Mouse (Mus musculus) bone marrow macrophage, adult 2 months (primary cell): ENCODE data around the gene Arhgef3. TPM values are rescaled to one million over a fixed set of nuclear protein-coding genes. Genes with fewer than 3 reads are reported as not detected.

ENCODE experiments used
- H3K27ac ChIP-seq: 2 replicates; pipeline ENCODE4 v1.5.1; 2012; ENCODE audit warnings: low read depth, low read length; ENCODE audit not compliant: insufficient read depth
- H3K4me1 ChIP-seq: 2 replicates; pipeline ENCODE4 v1.6.1; 2012; ENCODE audit warnings: low read length; ENCODE audit not compliant: control insufficient read depth, insufficient read depth
- H3K4me3 ChIP-seq: 2 replicates; pipeline ENCODE4 v1.5.1; 2012; ENCODE audit warnings: mild to moderate bottlenecking, low read length, moderate library complexity; ENCODE audit not compliant: insufficient read depth
- CTCF ChIP-seq: IDR thresholded peaks from 2 replicates; pipeline ENCODE4 v1.5.1; 2012; ENCODE audit warnings: low read depth, mild to moderate bottlenecking, low read length, moderate library complexity
- POLR2A ChIP-seq: IDR thresholded peaks from 2 replicates; pipeline ENCODE4 v1.6.1; 2012; ENCODE audit warnings: mild to moderate bottlenecking, low read depth, low read length, borderline replicate concordance
- polyA plus RNA-seq: library from polyadenylated mRNA; stranded (reverse); fragments of >200 nt; gene quantifications from 2 replicates; pipeline ENCODE4 v1.2.4, GENCODE M21; 2012; ENCODE audit not compliant: missing spikeins, insufficient read depth, insufficient read length

Gene Arhgef3
- polyA plus RNA-seq, 1 experiment = 10.2 TPM

DNA sequence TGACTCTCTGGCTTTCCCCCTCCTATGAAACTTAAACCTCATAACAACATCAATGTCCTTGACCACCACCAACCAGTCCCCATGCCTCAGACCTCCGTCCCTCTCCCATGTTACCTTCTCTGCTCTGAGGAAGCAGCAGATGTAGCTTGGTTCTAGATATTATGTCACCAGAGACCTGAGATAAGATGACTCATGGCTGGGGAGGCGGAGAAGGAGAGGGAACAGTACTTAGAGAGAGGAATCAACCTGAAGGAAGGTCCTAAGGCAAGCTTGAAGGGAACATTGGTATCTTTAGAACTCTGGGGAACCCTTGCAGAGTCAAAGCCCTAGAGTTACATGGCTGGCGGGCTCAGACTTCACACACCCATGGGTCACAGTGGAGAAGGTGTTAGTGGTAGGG, 25.3 kb downstream of the Arhgef3 start:
- no peak for TF ChIP-seq CTCF
- no peak for TF ChIP-seq POLR2A
- no peak overlapping the region for H3K27ac ChIP-seq
- H3K4me1 ChIP-seq = no peaks in the 10 kb centered on the region
- H3K4me3 ChIP-seq = no peak overlapping the region

GRCm38 (mm10) chr14:27141486-27141885, 26.8 kb downstream of the Arhgef3 start:
- Histone ChIP-seq H3K4me3 (no peak overlapping the region), H3K27ac (no peak overlapping the region), H3K4me1 (no peaks in the 10 kb centered on the region)
- TF ChIP-seq POLR2A (no peak), CTCF (no peak)

GRCm38 (mm10) chr14:27142680-27143079, 28.0 kb downstream of the Arhgef3 start:
- TF ChIP-seq CTCF (no peak), POLR2A (no peak)
- no peaks in the 10 kb centered on the region for H3K4me1 ChIP-seq
- H3K27ac ChIP-seq = no peak overlapping the region

DNA sequence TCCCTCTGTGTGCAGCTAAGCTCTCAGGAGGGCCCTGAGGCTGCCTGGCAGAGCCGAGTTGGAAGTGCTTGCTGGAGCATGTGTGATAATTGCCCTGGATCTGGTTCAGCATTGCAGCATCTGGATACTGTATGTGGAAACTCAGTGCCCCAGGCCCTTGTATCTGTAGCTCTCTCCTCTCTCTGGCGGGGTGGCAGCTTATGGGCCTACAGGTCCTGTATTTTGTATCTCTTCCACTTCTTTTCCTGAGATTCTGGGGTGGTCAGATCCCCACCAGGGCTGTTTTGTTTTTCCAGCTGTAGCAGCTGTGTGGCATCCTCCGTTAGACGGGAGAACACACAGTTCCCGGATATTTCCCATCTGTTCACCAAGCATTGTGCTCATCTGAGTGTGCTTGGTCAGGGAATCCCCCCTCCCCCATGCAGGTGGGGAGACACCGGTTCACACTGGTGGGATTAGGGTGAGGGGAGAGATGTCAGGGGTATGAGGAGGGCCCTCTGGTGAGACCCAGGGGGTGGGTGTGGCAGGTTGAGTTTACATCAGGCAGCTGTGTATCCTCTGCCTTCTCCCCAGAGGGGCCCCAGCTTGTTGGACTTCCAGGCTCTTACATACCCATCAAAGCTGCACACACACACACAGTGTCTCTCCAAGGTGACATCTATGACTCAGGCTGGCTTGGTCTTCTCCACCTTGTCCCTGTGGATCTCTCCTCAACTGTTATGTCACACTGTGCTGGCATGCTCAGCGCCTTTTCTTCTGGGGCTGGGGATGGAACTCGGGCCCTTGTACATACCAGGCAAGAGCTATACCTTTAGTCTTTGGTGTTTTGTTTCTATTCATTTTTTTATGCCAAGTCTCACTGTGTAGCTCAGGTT, 30.7 kb downstream of the Arhgef3 start:
- no peak for TF ChIP-seq CTCF
- TF ChIP-seq POLR2A = no peak
- no peaks in the 10 kb centered on the region for H3K4me1 ChIP-seq
- H3K4me3 ChIP-seq = no peak overlapping the region
- no peak overlapping the region for H3K27ac ChIP-seq

More at GRCm38 (mm10) chr14:27142680-27143079, 28.0 kb downstream of the Arhgef3 start:
- H3K4me3 ChIP-seq = no peak overlapping the region

- H3K27ac ChIP-seq = no peak overlapping the region
- no peak overlapping the region for H3K4me3 ChIP-seq
- TF ChIP-seq POLR2A (no peak), CTCF (no peak)
- H3K4me1 ChIP-seq = no peaks in the 10 kb centered on the region
Observed at GRCm38 (mm10) chr14:27147726-27148125, 33.0 kb downstream of the Arhgef3 start.

GRCm38 (mm10) chr14:27149401-27149800, 34.7 kb downstream of the Arhgef3 start:
- Histone ChIP-seq H3K4me1 (no peaks in the 10 kb centered on the region), H3K4me3 (no peak overlapping the region), H3K27ac (no peak overlapping the region)
- TF ChIP-seq CTCF = no peak

DNA sequence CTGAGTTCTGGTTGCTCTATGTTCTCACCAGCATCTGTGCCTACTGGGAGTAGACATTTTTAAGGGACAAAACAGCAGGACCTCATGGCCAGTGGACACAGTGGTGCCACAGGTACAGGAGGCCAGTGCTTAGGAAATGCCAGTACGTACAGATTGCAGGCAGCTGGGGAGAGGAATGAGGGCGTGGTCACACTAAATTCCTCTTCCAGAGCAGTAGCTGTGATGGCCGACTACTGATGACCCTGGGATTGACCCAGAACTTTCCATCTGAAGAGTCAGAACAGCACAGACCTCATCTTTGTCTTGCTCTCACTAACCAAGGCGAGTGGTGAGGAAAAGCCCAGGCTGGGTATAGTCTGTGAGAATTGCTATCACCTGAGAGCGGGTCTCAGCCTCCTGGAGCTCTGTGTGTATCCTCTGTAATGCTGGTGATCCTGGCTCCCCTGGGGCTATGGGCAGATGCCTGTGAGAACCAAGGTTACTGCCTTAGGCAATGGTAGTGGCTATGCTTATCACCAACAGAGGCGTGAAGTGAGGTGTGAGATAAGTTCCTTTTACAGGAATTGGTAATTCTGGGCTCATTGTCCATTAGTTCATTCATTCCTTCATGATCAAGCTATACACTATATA, 35.4 kb downstream of the Arhgef3 start:
- H3K4me1 ChIP-seq = no peaks in the 10 kb centered on the region
- H3K27ac ChIP-seq = no peak overlapping the region
- H3K4me3 ChIP-seq = no peak overlapping the region
- TF ChIP-seq POLR2A (no peak), CTCF (no peak)

DNA sequence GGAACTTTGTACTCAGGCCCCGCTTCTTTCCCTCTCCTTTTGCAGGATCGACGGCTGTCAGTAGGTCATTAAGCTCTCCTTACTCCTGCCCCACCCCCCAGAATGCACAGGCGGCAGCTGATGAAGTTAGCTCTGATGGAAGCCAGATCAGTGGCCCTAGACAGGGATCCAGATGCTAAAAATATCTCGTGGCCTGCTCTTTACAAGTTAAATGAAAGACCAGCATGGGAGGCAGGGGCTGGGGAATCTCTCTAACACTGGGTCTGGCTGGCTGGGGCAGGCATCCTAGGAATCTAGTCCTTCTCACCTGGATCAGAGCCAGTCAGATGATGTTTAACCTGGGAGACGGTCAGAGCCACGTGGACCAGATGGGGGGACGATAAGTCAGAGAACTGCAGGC, 36.7 kb downstream of the Arhgef3 start:
- TF ChIP-seq POLR2A (no peak), CTCF (no peak)
- Histone ChIP-seq H3K4me1 (no peaks in the 10 kb centered on the region), H3K4me3 (no peak overlapping the region), H3K27ac (no peak overlapping the region)

DNA sequence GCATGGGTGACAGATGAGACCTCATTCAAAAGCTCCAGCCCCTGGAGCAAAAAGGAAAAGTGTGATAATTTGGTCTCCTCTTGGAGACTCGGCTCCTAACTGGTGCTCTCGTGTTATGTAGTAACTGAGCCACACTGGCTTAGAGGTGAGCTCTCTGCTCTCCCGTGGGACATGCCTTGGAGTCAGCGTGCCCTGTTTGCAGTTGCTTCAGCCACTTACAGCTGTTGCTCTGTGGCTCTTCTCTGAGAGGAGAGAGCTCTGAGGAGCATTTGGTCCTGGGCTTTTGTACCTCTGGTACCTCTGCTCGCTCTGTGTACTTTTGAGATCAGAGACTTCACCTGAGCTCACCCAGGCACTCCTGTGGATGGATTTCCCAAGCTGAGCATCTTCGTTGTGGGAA, 40.4 kb downstream of the Arhgef3 start:
- no peak for TF ChIP-seq CTCF
- no peak for TF ChIP-seq POLR2A

GRCm38 (mm10) chr14:27156032-27156431, 41.3 kb downstream of the Arhgef3 start:
- Histone ChIP-seq H3K27ac (no peak overlapping the region), H3K4me1 (no peaks in the 10 kb centered on the region), H3K4me3 (no peak overlapping the region)
- TF ChIP-seq CTCF (no peak), POLR2A (no peak)

More for the DNA sequence above, 40.4 kb downstream of the Arhgef3 start:
- H3K4me3 ChIP-seq = no peak overlapping the region
- H3K27ac ChIP-seq = no peak overlapping the region
- H3K4me1 ChIP-seq = no peaks in the 10 kb centered on the region

DNA sequence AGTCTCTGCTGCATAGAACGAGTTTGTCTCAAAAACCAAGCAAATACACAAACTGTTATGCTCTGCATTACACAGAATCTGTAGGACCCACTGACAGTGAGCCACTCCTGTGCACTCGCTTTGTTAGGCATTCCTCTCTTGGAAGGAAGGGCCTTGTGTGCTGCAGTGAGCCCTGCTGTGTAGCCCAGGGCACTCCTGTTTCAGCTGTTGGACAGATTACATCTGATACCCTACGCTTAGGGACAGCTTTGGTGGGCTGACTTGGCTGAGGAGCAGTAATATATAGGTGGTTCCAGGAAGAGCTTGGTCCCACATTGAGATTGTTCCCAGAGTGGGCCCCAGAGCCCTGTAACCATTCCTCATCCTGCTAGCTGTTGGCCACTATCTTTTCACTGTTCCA, 43.4 kb downstream of the Arhgef3 start:
- Histone ChIP-seq H3K27ac (no peak overlapping the region), H3K4me3 (no peak overlapping the region), H3K4me1 (no peaks in the 10 kb centered on the region)
- TF ChIP-seq CTCF (no peak), POLR2A (no peak)
